Mouse (Mus musculus) thymus, adult 2 months (tissue): Measurements from ENCODE around the gene Pde2a. TPM values are rescaled to one million over a fixed set of nuclear protein-coding genes. Genes with fewer than 3 reads are reported as not detected.

Experiments used
- DNase-seq: peaks from one replicate; pipeline ENCODE4 v3.0.0; 2021
- H3K27ac ChIP-seq: fragments of 200-500 bp; 2 replicates; pipeline ENCODE4 v1.5.1; 2012; ENCODE audit warnings: low read length, control low read depth; ENCODE audit not compliant: control insufficient read depth, insufficient read depth
- H3K27me3 ChIP-seq: fragments of 200-500 bp; 2 replicates; pipeline ENCODE4 v1.6.1; 2012; ENCODE audit warnings: mild to moderate bottlenecking, low read length, moderate library complexity, mixed read lengths; ENCODE audit not compliant: control insufficient read depth, insufficient read depth
- H3K36me3 ChIP-seq: fragments of 200-500 bp; 2 replicates; pipeline ENCODE4 v1.6.1; 2012; ENCODE audit warnings: mild to moderate bottlenecking, low read length, moderate library complexity; ENCODE audit not compliant: control insufficient read depth, insufficient read depth
- H3K4me1 ChIP-seq: fragments of 200-500 bp; replicated peaks from 2 replicates; pipeline ENCODE4 v1.6.1; 2012; ENCODE audit warnings: low read length; ENCODE audit not compliant: control insufficient read depth, insufficient read depth
- H3K4me3 ChIP-seq: fragments of 200-500 bp; 2 replicates; pipeline ENCODE4 v1.5.1; 2012; ENCODE audit warnings: mild to moderate bottlenecking, low read length, control low read depth, moderate library complexity; ENCODE audit not compliant: control insufficient read depth, insufficient read depth
- CTCF ChIP-seq: fragments of 200-500 bp; IDR thresholded peaks from 2 replicates; pipeline ENCODE4 v1.5.1; 2012; ENCODE audit warnings: mild to moderate bottlenecking, control low read depth, low read length, moderate library complexity, borderline replicate concordance; ENCODE audit not compliant: control insufficient read depth, poor library complexity, insufficient read depth; ENCODE audit errors: extremely low read depth
- POLR2A ChIP-seq: fragments of 200-500 bp; IDR thresholded peaks from 2 replicates; pipeline ENCODE4 v1.6.1; 2012; ENCODE audit warnings: mild to moderate bottlenecking, low read length, control low read depth, moderate library complexity; ENCODE audit not compliant: control insufficient read depth, poor library complexity, insufficient read depth; ENCODE audit errors: extremely low read depth
- WGBS: fragments of 180-500 bp; shearing (Covaris S2); methylation state at CpG from one replicate; pipeline ENCODE4 v1.1.7; 2018; 5-methylcytosine and 5-hydroxymethylcytosine counted together
- polyA plus RNA-seq: library from polyadenylated mRNA; depleted of rRNA; stranded (reverse); fragments of >200 nt; gene quantifications from 2 replicates; pipeline ENCODE4 v1.2.3, GENCODE M21; 2012

The Pde2a gene
- polyA plus RNA-seq, 1 experiment, result 12.0 TPM

DNA sequence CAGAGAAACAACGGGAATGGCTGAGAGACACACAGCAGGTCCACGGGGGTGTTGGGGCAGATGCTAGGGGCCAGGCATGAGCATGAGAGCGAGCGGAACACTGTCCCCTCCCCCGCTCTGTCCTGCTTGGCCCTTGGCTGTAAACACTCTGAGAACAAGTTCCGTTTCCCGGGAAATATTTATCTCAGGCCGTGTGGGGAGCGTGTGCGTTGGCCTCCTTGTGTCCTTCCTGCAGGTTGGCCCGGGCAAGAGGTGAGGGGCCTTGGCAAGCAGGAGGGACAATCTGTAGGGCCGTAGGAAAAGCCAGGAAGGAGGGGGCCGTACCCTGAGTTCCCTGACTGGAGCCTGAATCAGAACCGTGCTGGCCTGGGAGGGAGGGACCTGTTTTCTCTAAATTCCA is 43.9 kb downstream of the Pde2a start:
- Histone ChIP-seq H3K4me1 (peaks cover 22% of the 10 kb centered on the region), H3K27me3 (no peaks in the 10 kb centered on the region), H3K4me3 (no peak overlapping the region), H3K36me3 (no peaks in the 10 kb centered on the region), H3K27ac (no peak overlapping the region)
- no peak for DNase-seq
- TF ChIP-seq POLR2A (no peak), CTCF (no peak)
- WGBS, result 77% methylated on average over 14 of the region's 14 CpGs

DNA sequence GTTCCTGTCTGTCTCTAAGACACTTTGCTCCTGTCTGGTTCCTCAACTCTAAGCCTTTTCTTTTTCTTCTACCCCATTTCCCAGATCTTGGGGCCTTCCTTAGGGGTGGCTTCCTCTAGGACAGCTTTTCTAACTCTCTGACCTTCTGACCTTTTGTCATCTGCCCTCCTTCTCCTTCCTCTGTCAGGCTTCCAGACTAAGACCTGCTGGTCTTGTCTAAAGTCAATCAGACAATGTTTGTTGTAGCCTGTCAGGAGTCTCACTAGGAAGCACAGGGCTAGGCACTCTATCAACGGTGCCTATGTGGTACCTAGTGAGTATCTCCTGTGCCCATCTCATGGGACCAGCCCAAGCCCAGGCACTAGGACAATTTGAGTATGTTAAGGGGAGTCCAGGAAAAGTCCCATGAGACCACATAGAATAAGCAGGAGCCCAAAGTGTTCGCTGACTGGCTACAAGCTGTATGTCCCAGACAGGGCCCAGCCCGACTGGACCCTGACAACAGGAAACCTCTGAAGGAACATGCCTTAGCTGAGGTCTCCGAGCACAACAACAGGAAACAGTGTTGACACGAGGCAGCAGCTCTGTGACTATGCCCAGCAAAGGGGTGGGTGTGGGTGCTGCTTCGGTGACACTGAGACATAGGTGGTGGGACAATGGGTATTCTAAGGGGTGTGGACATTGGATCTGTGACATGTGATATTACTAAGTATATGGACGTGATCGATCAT is 44.5 kb downstream of the Pde2a start:
- no peaks in the 10 kb centered on the region for H3K36me3 ChIP-seq
- H3K27me3 ChIP-seq, result no peaks in the 10 kb centered on the region
- H3K4me1 ChIP-seq, result peaks cover 24% of the 10 kb centered on the region
- no peak overlapping the region for H3K4me3 ChIP-seq
- no peak for DNase-seq
- WGBS, result 36% methylated on average over 8 of the region's 8 CpGs
- no peak overlapping the region for H3K27ac ChIP-seq
- no peak for TF ChIP-seq CTCF
- TF ChIP-seq POLR2A, result no peak

- Histone ChIP-seq H3K27me3 (no peaks in the 10 kb centered on the region), H3K4me3 (no peak overlapping the region), H3K4me1 (peaks cover 26% of the 10 kb centered on the region), H3K36me3 (no peaks in the 10 kb centered on the region), H3K27ac (no peak overlapping the region)
- 63% methylated on average over 6 of the region's 6 CpGs for WGBS
- DNase-seq, result no peak
- TF ChIP-seq CTCF, result no peak
- TF ChIP-seq POLR2A, result no peak
Observed at GRCm38 (mm10) chr7:101466581-101467081, 45.1 kb downstream of the Pde2a start.

- WGBS, result 98% methylated on average over 2 of the region's 2 CpGs
- H3K27ac ChIP-seq, result no peak overlapping the region
- TF ChIP-seq CTCF (no peak), POLR2A (no peak)
- peaks cover 12% of the 10 kb centered on the region for H3K4me1 ChIP-seq
- DNase-seq, result no peak
- no peaks in the 10 kb centered on the region for H3K27me3 ChIP-seq
- no peak overlapping the region for H3K4me3 ChIP-seq
- H3K36me3 ChIP-seq, result no peaks in the 10 kb centered on the region
Observed at GRCm38 (mm10) chr7:101471423-101471822, 49.9 kb downstream of the Pde2a start.

DNA sequence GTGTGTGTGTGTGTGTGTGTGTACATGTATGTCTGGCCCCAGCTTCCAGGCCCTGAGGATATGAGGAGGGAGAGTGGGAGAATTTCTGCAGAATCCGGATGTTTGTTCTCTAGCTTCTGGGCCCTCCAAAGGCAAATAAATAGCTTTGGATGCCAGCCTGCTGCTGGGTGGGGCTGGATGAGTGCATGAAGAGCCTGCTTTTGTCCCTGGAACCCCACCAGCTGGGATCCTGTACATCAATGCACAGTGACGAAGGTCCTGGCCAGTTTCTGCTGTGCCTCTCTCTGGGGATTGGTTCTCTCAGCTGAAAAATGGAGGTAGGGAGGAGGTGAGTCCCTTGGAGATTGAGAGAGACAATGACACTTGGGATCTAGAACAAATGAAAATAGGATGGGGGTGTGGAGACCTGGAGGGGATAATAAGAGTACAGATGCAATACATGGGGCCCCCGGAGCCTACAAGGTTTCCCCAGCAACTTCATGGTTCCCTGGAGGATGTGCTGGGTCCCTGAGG is 50.5 kb downstream of the Pde2a start:
- TF ChIP-seq POLR2A (no peak), CTCF (no peak)
- H3K27ac ChIP-seq, result no peak overlapping the region
- peaks cover 8% of the 10 kb centered on the region for H3K4me1 ChIP-seq
- no peak overlapping the region for H3K4me3 ChIP-seq
- DNase-seq, result no peak
- no peaks in the 10 kb centered on the region for H3K36me3 ChIP-seq
- 90% methylated on average over 3 of the region's 3 CpGs for WGBS
- no peaks in the 10 kb centered on the region for H3K27me3 ChIP-seq

GRCm38 (mm10) chr7:101472598-101473558 is 51.4 kb downstream of the Pde2a start:
- no peak for DNase-seq
- H3K4me3 ChIP-seq, result no peak overlapping the region
- H3K27me3 ChIP-seq, result no peaks in the 10 kb centered on the region
- 89% methylated on average over 10 of the region's 10 CpGs for WGBS
- TF ChIP-seq CTCF (no peak), POLR2A (no peak)
- H3K36me3 ChIP-seq, result no peaks in the 10 kb centered on the region
- peaks cover 8% of the 10 kb centered on the region for H3K4me1 ChIP-seq
- no peak overlapping the region for H3K27ac ChIP-seq

GRCm38 (mm10) chr7:101474399-101474811 is 52.9 kb downstream of the Pde2a start:
- WGBS, result 91% methylated on average over 5 of the region's 5 CpGs
- H3K27me3 ChIP-seq, result no peaks in the 10 kb centered on the region
- no peak overlapping the region for H3K27ac ChIP-seq
- no peaks in the 10 kb centered on the region for H3K36me3 ChIP-seq
- no peak for DNase-seq
- TF ChIP-seq POLR2A, result no peak
- TF ChIP-seq CTCF, result no peak
- H3K4me1 ChIP-seq, result peaks cover 19% of the 10 kb centered on the region
- H3K4me3 ChIP-seq, result no peak overlapping the region
